Mouse (Mus musculus) c-Kit-positive CD71-positive TER-119-negative erythroid progenitor cells, embryonic 14.5 days (primary cell): ENCODE data around the gene Map1s.
"Not testable (repeated sequence)": the region's sequence is repeated elsewhere in the genome, so short reads cannot be mapped to it uniquely, and the experiment has no call there.

Source experiments
- DNase-seq: peaks from one replicate; pipeline ENCODE4 v3.0.0-alpha.2; 2013; ENCODE audit warnings: low read depth

Map1s gene

GRCm38 (mm10) chr8:70878178-70878577 lies 27.6 kb upstream of the Map1s start:
- DNase-seq = no peak

GRCm38 (mm10) chr8:70879500-70879899 lies 26.2 kb upstream of the Map1s start:
- DNase-seq = no peak

DNA sequence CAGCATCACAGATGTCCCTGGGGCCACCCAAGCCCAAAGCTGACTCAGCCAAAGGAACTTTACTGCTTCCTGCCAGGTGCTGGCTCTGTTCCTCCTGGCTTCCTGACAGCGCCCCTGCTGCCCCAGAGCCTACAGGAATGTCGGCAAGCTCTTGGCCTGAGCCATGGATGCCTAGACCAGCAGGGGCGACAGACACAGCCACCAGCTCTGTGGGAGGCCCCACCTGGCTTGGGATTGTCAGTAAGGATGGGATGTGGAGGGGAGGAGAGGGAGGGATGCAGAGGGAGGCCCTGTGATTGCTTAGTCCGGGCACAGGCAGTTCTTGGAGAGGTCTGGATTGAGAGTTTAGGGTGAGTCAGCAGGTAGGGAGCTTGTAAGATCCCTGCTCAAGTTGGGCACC lies 25.6 kb upstream of the Map1s start:
- DNase-seq = no peak

DNA sequence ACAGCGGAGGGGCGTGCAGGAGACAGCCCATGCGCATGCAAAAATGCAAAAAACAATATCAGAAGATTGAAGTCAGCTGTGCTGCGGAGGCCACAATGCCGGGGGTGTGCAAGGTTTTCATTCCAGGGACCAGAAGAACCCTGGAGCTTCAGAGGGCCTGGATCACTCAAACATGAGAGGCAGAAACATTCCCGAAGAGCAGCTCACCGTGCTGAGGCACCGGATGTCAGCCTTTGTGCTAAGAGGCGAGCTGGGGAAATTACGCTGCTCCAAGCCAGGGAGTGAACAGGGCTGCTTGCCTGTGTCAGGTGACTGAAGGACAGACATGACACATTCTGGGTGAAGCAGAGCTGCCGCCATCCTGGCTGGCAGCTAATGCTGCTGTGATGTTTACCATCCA lies 25.2 kb upstream of the Map1s start:
- DNase-seq = no peak

- DNase-seq = no peak
Observed at GRCm38 (mm10) chr8:70884186-70884585, 21.5 kb upstream of the Map1s start.

GRCm38 (mm10) chr8:70884683-70885082 lies 21.0 kb upstream of the Map1s start:
- no peak for DNase-seq

- no peak for DNase-seq
Observed at GRCm38 (mm10) chr8:70885612-70886011, 20.1 kb upstream of the Map1s start.

DNA sequence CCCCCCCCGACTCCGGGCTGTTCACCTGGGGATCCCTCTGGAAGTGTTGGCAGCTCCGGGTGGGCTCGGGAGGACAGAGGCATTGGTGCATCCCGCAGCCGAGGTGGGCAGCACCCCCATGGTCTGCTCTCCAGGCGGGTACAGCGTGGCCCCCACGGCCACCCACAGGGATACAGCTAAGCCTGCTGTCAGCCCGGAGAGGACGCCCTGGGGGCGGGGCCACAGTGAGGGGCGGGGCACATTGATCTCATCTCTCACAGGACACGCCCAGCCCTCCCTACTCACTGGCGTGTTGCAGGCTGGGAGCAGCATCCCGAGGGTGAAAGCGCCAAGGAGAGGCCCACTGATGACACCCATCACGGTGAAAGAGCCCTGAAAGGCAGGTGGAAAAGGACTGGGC lies 18.1 kb upstream of the Map1s start:
- no peak for DNase-seq

GRCm38 (mm10) chr8:70890656-70891055 lies 15.1 kb upstream of the Map1s start:
- DNase-seq = no peak

DNA sequence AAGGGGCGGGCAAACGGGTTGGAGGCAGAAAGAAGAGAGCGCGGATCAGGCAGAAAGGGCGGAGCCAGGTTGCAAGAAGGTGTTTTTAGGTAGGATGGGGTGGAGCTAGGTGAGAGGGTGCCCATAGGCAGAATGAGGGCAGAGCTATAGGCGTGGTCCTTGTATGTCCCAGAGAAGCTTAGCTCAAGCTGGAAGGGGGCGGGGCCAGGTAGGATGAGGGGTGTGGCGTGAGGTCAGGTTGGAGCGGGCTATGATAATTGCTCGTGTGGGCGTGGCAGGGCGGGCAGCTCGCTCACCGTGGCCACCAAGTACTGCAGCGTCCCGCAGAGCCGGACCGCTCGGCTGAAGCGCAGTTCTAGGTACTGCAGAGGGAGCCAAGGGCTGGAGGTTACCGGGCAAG lies 14.4 kb upstream of the Map1s start:
- DNase-seq = no peak

GRCm38 (mm10) chr8:70892022-70892895 lies 13.5 kb upstream of the Map1s start, which contains the start of gene Slc5a5:
Gene Slc5a5 (minus strand): TSS chr8:70892757.
- no peak for DNase-seq

DNA sequence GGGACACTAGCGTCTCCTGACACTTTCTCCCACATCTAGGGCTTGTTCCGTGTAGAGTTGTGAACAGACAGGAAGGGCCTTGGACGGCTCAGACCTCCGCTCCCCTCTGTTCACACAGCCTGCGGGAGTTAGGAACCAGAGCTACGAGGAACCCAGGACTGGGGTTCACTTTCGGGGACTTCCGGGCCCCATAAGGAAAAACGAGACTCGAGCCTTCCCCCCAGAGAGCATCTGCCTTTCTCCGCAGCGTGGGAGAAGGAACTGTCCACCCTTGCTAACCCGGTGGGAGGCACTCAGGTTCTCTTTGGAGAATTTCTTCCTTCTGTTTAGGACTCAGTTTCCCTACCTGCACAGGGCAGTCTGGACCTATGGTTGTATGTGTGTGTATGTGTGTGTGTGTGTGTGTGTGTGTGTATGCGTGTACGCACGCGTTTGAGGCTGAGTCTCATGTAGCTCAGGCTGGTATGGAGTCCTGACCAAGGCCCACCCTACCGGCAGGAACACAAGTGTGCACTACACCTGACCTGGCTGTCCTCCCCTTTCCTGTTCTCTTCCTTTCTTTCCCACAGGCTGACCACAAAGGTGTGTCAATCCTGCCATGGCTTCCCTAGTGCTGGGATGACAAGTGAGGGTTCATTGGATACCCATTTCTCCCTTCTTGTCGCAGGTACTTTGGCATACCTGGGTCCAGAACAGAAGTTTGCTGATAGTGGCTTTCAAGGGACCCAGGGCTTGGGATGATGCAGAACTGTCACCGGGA lies 12.7 kb upstream of the Map1s start:
- DNase-seq = no peak

- DNase-seq = peak; percentile 89
Observed at GRCm38 (mm10) chr8:70893656-70894384, 11.9 kb upstream of the Map1s start.

- DNase-seq = no peak
Observed at GRCm38 (mm10) chr8:70894385-70894720, 11.4 kb upstream of the Map1s start.

GRCm38 (mm10) chr8:70894771-70895545 lies 10.8 kb upstream of the Map1s start:
- DNase-seq = no peak

DNA sequence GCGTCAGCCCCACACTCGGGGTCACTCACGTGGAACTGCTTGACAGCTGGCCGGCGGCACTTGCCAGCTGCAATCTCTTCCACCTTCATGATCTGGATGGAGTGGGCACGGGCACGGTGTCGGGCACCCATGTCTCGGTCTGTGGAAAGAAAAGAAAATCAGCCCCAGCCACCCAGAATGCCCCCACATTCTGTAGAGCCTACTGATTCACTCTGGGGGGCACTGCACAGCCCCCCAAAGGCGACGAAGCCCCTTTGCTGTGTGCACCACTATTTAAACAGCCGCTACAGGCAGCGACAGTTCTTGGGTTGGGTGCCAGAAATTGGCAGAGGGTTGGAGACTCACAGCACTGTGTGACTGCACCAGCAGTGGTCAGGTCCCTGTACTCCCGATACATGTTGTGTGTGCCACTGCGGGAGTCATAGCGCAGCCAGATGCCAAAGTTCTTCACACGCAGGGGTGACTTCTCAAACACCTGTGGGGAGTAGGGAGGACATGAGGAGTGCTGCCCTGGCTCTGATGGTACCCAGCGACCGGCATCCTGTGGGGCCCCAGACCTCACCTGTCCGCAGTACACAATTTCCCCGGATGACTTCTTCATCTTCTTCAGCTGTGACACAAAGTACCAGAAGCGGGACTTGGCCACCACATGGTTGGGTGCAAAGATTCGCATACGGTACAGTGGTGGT lies 10.0 kb upstream of the Map1s start:
- not testable (repeated sequence) for DNase-seq

DNA sequence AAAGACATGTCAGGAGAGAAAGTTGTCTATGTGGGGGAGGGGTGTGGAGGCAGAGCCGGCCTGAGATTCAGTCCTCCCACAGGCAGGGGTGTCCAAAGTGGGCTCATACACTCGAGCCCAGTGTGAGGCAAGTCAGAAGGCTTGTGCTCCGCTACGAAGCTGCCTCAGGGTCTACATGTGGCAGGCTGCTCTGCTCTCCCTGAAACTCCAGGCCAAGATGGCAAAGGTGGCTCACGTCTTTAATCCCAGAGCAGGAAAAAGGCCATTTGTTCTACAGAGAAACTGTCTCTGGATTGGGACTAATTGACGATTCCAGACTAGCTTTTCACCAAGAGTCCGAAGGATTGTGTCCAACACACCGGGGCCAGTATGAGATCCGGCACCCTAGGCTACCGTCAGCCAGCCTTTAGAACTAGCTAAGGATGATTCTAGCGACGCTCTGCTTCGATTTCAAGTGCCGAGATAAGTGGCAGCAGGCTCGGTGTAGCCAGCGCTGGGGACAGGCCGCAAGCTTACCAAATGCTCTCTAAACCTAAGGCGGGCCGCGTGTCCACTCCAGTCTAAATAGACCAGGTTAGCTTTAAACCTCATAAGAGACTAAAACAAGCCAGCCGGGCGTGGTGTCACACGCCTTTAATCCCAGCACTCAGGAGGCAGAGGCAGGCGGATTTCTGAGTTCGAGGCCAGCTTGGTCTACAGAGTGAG lies 9.3 kb upstream of the Map1s start:
- DNase-seq = no peak

- DNase-seq = peak; percentile 97
Observed at GRCm38 (mm10) chr8:70897021-70897680, 8.6 kb upstream of the Map1s start, which contains the start of gene Rpl18a. Gene Rpl18a (minus strand): TSS chr8:70897412.

GRCm38 (mm10) chr8:70897681-70898413 lies 7.9 kb upstream of the Map1s start:
- DNase-seq = peak; percentile 75
